Mouse (Mus musculus): ENCODE results near the gene Mrpl53. TPM values are rescaled to one million over a fixed set of nuclear protein-coding genes. Genes with fewer than 3 reads are reported as not detected.

Mrpl53 gene
- total RNA-seq, 2 experiments from 2014 or later, result 124 to 135 TPM

DNA sequence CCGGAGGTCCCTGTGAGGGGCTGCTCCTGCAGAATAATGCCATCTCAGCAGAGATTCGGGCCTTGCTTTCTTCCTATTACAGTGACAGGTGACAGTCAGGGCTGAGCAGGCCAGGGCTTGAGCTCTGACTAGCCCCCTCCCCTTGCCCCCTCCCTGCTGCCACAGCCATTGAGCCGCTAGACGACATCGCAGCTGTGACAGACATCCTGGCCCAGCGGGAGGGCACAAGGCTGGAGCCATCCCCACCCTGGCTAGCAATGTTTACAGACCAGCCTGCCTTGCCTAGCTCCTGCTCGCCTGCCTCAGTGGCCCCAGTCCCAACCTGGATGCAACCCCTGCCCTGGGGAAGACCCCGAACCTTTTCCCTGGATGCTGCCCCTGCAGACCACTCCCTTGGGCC is 42.9 kb downstream of the Mrpl53 start:
- DNase-seq, result no peak

DNA sequence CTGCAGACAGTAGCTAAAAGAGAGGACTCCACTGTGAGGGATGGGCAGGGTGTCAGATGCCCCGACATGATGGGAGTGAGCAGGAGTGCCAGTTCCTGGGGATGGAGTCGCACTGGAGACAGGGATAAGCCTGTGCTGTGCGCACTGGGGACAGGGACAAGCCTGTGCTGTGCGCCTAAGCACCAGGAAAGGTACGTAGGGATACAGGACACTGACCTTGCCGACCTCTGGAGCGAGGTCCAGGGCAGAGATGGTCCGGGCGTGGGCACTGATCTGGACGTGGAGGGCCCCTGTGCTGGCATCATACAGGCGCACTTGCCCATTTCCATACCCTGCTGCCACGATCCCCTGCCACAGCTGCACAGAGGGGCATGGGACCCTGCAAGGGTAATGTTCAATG is 44.2 kb downstream of the Mrpl53 start:
- DNase-seq, result no peak

DNA sequence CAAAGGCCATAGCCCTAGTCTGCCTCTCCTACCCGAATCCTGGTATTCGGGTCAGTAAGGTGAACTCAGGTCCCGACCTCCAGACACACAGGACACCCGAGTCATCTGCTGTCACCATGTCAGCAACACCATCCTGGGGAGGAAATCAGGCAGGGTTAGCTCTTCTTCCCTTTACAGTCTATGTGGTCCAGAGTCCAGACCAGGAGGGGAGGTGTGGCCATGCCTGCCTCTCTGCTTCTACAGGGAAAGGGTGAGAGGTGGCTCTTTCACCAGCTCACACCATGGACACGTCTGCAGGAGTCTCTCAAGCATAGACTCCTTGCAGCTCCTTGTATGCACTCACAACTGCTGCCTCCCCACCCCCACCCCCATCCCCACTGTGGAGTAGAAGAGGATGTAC is 44.6 kb downstream of the Mrpl53 start:
- DNase-seq, result no peak

DNA sequence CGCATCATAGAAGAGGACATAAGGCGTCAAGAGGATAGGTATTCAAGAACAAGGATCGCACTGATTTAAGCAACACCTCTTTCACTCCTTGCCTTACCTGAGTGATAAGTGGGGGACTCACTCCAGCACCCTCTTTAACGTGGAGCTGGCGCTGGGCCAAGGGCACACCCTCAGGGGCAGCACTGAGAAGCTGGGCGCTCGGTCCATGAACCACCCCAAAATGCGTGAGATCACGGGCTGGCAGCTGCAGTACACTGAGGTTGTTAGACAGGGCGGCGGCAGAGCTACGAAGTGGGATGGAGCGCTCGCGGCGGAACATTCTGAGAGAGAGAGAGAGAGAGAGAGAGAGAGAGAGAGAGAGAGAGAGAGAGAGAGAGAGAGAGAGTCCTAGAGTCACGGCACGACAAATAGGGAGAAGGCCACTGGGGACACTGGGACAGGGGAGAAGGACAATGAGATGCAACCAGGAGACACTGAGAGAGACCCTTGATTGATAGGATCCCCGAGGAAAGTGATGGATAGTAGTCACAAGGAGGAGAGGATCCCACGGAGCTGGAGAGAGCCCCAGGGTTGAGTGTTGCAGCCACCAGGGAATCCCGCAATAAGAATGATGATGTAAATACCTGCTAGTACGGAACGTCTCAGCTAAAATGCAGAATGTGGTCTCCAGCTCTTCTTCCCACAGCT is 46.9 kb downstream of the Mrpl53 start:
- peak in 1 of 2 experiments; percentile 28 for DNase-seq

DNA sequence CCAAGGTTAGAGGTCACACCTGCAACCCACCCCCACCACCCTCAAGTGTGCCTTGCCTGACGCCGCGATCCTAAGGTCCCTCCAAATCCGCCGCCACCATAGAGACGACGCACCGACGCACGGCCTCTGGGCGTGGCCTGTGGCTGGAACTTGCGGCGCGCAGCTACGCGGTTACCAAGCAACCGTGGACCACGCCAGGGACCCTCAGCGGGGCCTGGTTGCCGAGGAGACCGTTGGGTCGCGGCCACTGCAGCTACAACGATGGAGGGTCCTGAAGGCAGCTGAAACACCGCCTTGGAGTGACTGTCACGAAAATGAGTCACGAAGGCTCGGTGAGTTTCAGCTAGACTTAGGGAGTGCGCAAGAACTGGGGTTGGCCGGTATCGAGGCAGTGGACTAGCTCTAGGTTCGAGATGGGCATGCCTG is 47.4 kb downstream of the Mrpl53 start, which contains the start of the genes Wdr54 and 1700003E16Rik:
TSS of gene Wdr54 (minus strand) at position 139 of the 426 bp plus-strand sequence.
TSS of gene 1700003E16Rik (plus strand) at position 146 of the 426 bp plus-strand sequence.
- peak; percentile 66 to 79 for DNase-seq

DNA sequence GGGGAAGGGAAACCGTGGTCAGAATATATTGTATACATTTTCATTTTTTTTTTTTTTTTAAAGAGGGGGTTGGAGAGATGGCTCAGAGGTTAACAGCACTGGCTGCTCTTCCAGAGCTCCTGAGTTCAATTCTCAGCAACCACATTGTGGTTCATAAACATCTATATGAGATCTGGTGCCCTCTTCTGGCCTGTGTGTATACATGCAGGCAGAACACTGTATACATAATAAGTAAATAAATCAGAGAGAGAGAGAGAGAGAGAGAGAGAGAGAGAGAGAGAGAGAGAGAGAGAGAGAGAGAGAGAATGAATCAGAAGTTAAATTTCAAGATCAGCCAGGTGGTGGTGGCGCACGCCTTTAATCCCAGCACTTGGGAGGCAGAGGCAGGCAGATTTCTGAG is 50.6 kb downstream of the Mrpl53 start:
- DNase-seq, result peak; percentile 33 to 60

Small RNA genes lying within 50 kb of the gene (microRNA-seq; reads per million reads assigned to microRNA genes)
- gene Mir3470a, result 0 reads per million in 2 experiments

Other genes starting within 250 kb of the Mrpl53 start
- under 1 TPM; 0.12 to 0.15 TPM for gene Sema4f, start 169.3 kb upstream of the Mrpl53 start, total RNA-seq (2021)
- under 1 TPM in 1 of 2 experiments, not detected in 1; 0.36 TPM for gene M1ap, start 162.1 kb upstream of the Mrpl53 start, total RNA-seq (2021)
- 1 to 10 TPM; 2.7 to 4.7 TPM for gene Dok1, start 75.6 kb upstream of the Mrpl53 start, total RNA-seq (2021)
- 1 to 10 TPM; 1.7 to 2.3 TPM for gene Loxl3, start 74.9 kb upstream of the Mrpl53 start, total RNA-seq (2021)
- gene Aup1, start 54.5 kb upstream of the Mrpl53 start, total RNA-seq (2021), result 10 to 100 TPM; 76.3 to 77.2 TPM
- 10 to 100 TPM; 31.2 to 32.7 TPM for gene Htra2, start 53.8 kb upstream of the Mrpl53 start, total RNA-seq (2021)
- under 1 TPM; 0.20 to 0.87 TPM for gene Dqx1, start 51.2 kb upstream of the Mrpl53 start, total RNA-seq (2021)
- gene Tlx2, start 38.7 kb upstream of the Mrpl53 start, total RNA-seq (2021), result not detected
- gene Pcgf1, start 31.2 kb upstream of the Mrpl53 start, total RNA-seq (2021), result 1 to 10 TPM; 7.4 to 9.6 TPM
- 1 to 10 TPM; 1.3 to 1.5 TPM for gene Lbx2, start 22.7 kb upstream of the Mrpl53 start, total RNA-seq (2021)
- 1 to 10 TPM; 1.3 to 1.5 TPM for gene Ccdc142, start 7.4 kb upstream of the Mrpl53 start, total RNA-seq (2021)
- gene Gm42688, start 7.4 kb upstream of the Mrpl53 start, total RNA-seq (2021), result 1 to 10 TPM in 1 of 2 experiments, under 1 TPM in 1; 0.89 to 1.2 TPM
- gene Mogs, start 6.5 kb downstream of the Mrpl53 start, total RNA-seq (2021), result 10 to 100 TPM in 1 of 2 experiments, 1 to 10 TPM in 1; 9.3 to 10.3 TPM
- gene Wbp1, start 12.5 kb downstream of the Mrpl53 start, total RNA-seq (2021), result 10 to 100 TPM; 68.8 to 74.6 TPM
- 10 to 100 TPM; 11.9 to 15.7 TPM for gene Ino80b, start 16.4 kb downstream of the Mrpl53 start, total RNA-seq (2021)
- 1 to 10 TPM; 3.5 to 5.9 TPM for gene Rtkn, start 26.4 kb downstream of the Mrpl53 start, total RNA-seq (2021)
- 1 to 10 TPM; 1.6 to 1.8 TPM for gene Wdr54, start 47.4 kb downstream of the Mrpl53 start, total RNA-seq (2021)
- under 1 TPM; 0.12 to 0.18 TPM for gene 1700003E16Rik, start 47.4 kb downstream of the Mrpl53 start, total RNA-seq (2021)
- gene Dctn1, start 56.9 kb downstream of the Mrpl53 start, total RNA-seq (2021), result 100 to 1,000 TPM; 130 to 133 TPM
- gene Slc4a5, start 110.8 kb downstream of the Mrpl53 start, total RNA-seq (2021), result under 1 TPM in 1 of 2 experiments, not detected in 1; 0.08 TPM
- 1 to 10 TPM; 2.3 to 3.8 TPM for gene Mthfd2, start 216.9 kb downstream of the Mrpl53 start, total RNA-seq (2021)
- 10 to 100 TPM; 23.8 to 26.6 TPM for gene Mob1a, start 217.0 kb downstream of the Mrpl53 start, total RNA-seq (2021)
- 100 to 1,000 TPM; 388 to 397 TPM for gene Bola3, start 240.1 kb downstream of the Mrpl53 start, total RNA-seq (2021)

All from heart, adult 18-20 months (tissue).